Mouse (Mus musculus) B cell, adult 2 months (primary cell): ENCODE data around the gene Cryba4.

Experiments used
- DNase-seq, 2 experiments: peaks; one replicate each; pipeline ENCODE4 v3.0.0; 2022

Gene Cryba4

DNA sequence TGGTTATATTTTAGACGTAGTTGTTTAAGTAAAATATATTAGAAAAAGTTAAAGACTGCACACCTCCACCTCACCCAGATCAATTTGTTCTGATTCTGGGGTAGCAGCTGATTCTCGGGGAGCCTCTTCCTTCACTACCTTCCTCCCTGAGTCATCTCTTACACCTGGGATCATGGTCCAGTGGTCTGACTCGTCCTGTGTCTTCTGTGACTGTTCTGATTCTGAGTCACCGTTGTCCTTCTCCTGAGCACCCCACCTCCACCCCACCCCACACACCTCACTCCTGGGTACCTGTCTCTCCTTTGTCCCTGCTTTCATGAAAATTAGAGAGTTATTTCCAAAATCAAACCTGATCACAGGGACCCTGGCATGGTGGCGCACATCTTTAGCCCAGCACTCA is 12.8 kb upstream of the Cryba4 start:
- DNase-seq = peak in 1 of 2 experiments; percentile 42

DNA sequence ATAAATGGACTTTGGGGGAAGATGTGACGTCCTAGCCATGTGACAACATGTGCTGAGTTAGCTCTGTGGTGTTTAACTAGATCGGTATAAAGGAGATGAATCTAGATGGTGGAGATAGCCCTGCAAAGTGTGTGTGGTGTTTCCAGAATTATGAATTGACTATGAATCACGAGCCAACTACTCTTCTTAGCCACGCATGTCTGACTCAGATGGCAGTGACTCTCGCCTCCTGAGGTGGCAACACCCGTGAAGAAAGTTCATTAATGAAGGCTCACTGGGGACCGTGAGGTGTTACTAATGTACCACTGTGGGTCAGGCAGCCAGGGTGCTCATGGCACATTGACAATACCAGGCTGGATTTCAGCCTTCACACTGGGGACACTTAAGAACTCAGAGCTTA is 11.8 kb upstream of the Cryba4 start:
- DNase-seq = no peak

DNA sequence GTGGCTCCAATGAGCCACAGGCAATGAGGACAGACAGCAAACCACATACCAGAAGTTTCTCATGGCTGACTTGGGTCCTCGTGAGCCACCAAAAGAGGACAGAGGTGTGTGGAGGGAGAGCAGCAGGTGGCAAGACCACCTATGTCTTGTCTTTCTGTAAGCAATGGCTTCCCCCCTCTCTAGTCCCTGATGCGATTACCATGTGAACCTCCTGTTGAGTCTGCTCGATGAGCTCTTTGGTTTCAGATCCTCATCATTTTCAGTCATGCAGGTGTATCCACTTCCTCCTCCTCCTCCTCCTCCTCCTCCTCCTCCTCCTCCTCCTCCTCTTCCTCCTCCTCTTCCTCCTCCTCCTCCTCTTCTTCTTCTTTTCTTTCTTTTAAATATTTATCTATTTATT is 8.5 kb upstream of the Cryba4 start:
- DNase-seq = no peak

DNA sequence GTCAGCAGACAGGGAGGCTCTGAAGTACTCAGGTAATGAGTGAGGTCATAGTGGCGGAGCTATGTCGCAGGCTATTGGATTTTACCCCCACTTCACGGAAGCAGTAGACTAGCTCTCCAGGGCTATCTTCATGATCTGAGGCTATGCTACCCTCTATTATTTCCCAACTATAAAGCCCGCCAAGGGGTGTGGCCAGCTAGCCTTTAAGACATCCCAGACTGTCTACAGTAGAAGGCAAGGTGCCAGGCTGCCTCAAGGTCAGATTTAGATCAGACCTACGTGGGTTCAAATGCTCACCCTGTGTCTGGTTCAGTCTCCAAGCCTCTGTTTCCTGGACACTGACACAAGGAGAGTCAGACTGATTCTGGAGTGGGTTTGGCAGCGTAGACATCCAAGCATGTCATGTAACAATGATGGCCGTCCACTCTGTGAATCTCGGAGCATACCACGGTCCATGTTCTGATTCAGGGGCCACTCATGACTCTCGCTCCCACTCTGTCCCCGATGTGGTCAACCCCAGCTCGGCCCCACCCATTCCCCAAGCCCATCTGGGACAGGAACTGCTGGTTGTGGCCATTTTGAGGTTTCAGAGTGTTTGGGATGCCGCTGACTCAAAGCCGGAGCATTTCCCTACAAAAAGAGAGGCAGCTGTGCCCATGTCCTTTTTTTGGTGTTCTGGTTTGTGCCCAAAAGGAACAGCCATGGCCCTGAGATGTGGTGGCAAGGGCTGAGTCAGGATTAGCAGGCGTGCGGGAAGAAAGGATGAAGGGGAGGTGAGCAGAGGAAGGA is 7.7 kb upstream of the Cryba4 start:
- no peak for DNase-seq

DNA sequence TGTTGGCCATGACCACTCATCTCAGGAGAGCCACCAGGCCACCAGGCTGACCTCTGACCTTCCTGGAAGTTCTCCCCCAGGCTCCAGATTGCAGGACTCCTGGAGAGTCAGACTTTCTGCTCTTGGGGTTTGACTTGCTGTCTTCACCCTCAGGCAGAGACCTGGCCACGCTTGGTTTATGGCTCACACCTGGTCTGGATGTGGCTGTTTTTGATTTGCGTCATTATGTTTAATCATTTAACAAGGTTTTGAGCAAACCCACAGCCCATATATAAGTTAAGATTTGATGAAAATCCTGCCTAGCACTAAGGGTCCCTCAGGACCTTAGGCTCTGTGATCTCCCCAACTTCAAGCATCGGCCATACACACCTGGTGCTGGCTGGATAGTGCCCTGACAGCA is 5.6 kb upstream of the Cryba4 start:
- no peak for DNase-seq

DNA sequence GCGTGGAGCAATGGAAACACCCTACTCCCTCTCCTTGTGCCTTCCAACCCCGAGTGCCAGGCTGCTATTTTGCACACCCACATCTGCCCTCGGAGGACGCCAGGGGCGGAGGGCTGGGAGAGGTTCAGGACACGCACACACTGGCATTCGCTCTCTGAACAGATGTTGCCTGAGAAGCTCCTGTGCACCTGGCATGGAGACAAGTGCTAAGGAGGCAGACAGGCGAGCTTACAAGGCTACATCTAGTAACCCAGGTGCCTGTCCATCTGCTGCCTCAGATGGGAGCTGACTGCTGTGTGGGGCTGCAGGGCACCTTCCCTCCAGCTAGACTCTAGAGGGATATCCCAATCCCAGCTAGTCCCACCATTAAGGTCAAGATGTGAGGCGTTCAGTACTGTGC is 4.1 kb upstream of the Cryba4 start:
- DNase-seq = no peak

DNA sequence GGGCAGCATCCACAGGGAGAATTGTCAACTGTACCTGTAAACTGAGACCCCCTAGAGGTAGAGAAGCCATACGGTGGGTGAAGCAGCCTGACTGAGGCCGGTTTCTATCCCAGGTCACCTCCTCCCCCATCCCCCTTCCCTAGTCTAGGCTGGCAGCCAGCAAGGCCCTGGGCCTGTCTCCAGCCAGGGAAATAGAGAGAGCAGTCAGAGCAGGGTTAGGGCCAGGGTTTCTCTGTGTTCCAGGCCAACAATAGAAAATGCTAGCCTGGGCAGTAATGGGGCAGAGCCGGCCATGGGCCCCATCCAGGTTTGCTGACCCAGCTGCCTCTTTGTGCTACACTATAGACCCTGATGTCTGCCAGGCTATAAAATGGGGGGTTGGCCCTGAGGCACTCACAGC is 3.1 kb upstream of the Cryba4 start, which contains the start of gene Crybb1:
TSS of gene Crybb1 (plus strand) at position 390 of the 400 bp plus-strand sequence.
- no peak for DNase-seq

DNA sequence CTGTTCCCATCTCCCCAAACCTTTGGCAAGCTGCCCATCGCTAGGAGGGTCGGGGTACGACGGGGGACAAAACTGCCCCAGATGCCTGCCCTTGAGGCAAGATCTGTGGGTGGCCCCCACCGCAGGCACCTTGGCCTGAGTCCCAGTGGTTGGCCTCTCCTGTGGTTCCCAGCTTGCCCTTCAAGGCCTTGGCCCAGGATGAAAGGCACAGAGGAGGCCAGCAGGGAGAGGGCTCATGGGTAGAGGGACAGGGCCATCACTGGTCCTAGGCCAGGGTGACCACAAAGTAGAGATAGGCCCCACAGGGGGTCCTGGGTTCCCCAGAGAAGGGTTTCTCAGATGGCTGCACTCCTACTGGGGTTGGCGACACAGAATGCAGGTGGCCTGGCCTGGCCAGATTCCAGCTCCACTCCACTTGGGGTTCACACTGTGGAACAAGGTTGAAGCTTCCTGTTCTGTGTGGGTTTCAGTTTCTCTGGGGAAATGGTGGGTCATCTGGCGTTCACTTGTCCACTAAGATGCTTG is 2.0 kb upstream of the Cryba4 start:
- DNase-seq = peak; percentile 22 to 27

DNA sequence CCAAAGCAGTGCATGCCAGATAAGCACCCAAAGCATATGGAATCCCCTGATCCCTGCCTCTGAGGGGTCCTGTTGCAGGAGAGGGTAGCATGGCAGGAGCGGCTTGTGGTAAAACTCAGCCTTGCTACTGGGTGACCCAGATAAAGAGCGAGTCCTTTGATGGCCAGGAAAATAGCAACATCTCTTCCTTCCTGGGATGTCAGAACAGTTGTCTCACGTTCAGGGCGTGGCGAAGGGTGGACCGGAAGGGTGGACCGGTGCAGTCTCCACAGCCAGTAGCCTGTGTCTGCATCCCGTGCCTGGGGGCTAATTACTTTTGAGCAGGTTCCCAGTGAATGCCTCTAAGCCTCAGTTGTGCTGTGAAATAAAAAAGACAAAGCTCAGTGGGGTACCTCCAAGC is 851 bp upstream of the Cryba4 start:
- DNase-seq = no peak

DNA sequence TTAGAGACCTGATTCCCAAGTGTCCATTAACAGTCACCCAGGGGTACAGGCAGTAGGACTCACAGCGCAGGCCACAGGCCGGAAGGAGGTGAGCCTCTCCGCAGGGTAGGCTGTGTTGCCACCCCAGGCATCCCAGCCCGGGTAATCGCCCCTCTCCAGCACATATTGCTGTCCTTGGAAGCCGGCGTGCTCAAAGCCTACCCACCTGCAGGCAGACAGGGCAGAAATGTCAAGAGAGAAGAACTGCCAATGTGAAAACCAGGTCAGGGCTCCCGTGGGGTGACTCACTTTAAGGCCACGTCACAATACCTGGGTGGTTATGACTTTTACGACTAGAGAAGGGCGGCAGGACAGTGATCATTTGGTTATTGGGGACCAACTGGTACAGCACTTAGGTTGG is 3.2 kb downstream of the Cryba4 start:
- no peak for DNase-seq

DNA sequence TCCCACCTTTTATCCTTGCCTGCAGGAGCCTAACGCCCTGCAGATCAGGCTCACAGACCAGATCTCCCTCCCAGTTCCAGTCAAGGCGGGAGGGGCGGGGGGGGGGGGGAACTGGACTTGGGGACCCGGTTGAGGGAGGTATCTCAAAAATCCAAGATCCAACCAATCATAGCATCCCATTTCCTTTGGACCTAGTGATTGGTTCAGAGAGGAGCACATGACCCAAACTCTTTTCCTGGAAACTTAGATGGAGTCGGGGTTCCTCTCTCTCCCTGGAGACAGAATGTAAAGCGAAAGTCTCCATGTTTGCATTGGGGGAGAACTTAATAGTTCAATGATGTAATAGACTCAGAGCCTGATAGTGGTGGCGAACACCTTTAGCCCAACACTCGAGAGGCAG is 4.9 kb downstream of the Cryba4 start:
- no peak for DNase-seq

DNA sequence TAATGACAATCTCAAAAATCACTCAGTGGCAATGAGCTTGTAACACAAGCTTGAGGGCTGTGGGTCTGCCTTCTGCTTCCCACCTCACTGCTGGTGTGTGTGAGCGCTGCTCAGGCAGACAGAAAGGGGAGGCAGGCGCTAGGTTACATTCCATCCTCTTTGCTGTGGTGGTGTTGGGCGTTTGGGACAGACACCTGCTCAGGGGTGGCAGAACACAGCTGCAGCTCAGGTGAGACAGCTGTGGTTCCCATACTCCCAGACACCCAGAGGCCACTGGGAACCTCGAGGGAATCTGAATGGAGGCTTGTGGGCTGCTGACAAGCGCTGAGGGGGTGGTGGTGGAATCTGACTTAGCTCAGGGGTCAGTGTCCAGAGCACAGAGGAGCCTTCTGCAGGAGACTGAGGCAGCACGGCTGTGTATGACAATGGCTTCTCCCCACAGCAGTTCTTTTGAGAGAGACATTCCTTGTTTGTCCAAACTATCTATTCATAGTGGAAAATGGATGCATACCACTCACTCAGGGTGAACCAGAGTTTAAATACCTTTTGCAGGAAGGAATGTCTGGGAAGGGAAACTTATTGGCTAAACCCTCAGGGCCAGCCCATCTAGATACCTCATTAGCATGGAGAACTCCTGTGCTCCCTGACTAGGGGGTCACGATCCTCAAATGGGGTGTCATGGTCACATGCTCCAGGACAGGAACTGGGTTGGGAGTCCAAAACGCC is 7.3 kb downstream of the Cryba4 start:
- DNase-seq = no peak

DNA sequence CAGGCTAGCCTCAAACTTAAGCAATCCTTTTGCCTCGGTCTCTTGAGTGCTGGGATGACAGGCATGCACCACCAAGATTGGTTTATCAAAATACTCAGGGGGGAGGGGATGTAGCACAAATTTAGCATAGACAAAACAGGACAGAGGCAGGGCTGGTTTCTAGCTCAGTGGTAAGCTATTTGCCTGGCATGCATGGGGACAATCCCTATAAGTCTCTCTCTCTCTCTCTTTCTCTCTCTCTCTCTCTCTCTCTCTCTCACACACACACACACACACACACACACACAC is 8.1 kb downstream of the Cryba4 start:
- no peak for DNase-seq

DNA sequence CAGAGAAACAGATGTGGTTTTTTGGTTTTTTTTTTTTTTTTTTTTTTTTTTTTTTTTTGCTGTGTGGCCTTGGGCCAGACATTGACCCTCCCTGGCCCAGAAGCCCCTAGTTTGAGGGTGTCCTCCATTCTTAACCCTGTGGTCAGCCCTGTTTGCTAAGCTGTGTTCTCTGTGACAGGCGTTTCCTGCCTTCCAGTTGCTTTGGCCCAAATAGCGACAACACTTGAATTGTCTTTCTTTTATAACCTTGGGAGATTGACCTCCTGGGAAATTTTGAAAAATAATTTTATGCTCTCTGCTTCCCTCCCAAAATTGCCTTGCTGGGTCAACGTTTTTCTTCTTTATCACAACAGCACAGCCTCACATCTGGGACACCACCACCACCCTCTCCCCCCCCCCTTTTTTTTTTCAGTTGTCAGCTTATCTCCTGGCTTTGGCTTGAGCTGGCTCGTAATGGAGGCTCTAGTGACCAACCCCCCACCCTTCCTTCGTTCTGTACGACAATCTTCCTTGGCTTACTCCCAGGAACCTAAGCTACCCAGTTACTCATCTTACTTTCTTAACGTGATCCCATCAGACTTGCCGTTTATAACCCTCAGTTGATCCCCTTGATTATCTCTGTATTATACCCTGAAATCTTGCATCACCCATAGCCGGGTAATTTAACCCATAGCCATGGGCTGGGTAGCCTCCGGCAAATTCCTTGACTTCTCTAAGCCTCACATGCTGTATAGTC is 8.6 kb downstream of the Cryba4 start:
- DNase-seq = no peak

DNA sequence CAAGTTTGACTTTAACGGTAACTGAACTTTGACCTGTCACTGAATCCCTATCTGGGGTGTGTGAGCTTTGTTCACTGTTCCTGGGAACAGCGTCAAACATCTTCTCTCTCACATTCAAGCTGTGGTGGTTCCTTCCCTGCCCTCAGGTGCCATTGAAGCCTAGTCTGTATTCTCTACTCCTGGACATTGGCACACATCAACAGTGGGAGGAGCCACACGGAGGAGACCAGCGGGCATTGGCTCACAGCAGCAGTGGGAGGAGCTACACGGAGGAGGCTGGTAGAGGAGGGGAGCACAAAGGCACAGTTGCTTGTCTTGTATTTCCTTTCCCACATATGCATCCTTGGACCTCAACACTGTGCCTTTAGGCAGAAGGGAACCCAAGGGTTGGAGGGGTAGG is 9.3 kb downstream of the Cryba4 start:
- DNase-seq = no peak

DNA sequence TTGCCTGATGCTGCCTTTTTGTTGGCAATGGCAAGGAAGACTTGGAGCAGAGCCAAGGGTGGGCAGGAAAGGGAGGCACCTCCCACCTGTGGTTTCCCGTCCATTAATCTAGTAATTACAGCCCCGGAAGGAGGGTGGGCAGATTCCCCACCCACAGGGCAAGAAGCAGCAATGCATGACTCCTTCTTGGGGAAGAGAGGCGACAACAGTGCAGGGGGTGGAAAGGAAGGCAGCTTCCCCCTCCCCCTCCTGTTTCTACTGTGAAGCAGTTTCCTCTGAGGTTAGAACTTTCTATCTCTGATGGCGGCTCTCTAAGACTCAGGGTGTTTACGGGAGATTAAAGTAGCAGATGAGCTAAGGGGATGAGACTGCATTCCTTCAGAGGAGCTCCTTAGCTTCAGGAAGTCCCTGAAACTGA is 9.9 kb downstream of the Cryba4 start:
- DNase-seq = peak; percentile 49 to 56

DNA sequence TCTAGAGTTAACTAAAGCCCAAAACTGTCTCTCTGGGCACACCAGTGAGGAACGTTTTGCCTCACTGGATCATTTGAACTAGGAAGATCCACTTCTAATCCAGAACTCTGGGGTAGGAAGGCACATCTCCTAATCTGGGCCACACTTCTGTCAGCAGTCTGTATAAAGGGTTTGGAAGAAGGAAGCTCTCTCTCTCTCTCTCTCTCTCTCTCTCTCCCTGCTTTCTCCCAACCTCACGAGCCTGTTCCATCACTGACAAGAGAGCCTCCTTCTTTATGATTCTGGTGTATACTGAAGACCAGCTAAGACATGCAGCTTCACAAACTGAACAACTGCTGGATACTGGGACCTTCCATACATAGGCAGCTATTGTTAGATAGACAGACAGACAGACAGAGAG is 10.5 kb downstream of the Cryba4 start:
- no peak for DNase-seq

DNA sequence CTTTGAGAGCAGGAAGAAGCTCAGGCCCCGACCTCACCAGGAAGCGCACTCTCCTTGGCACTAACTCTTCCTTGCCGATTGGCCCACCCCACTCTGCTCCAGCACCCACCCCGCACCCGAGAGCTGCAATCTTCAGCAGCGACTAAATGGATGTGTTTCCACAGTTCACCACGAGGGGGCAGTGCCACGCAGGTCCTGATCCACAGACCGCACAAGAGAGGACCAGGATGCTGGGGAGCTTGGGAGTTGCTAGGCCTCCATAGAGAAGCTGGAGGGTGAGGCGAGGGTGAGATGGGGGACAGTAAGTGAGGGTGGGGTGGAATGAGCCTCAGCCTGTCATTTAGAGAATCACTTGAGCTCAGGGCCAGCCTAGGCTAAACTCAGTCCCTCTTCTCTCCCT is 11.6 kb downstream of the Cryba4 start:
- DNase-seq = peak; percentile 93

DNA sequence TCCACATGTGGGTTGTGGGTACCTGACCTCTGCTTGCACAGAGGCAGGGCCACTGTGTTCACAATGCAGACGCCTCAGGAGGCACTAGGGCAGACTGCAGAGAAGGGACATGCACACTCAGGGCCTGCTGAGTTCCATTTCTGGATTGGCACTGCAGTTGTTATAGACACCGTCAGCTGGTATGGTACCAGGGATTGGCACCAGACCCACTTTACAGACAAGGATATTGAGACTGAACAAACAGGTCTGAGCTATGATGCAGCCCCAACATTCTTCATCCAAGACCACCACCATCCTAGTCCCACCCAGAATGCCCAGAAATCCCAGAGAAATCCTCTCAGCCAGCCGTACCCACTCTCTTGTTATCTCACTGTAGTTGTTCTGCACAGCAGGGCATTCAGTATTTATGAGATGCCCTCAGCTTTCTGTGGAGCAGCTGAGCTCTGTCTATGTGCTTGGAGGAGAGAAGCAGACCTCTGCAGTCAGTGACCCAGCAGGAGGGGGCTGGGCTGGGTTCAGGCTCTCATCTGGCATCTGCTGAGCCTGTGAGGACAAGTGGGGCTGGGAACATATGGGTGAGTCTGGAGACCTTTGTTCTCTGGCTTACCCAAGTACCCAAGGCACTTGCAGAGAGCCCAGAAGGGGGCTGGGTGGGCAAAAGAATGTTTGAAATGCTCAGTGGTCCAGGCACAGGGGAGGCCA is 13.4 kb downstream of the Cryba4 start:
- no peak for DNase-seq

DNA sequence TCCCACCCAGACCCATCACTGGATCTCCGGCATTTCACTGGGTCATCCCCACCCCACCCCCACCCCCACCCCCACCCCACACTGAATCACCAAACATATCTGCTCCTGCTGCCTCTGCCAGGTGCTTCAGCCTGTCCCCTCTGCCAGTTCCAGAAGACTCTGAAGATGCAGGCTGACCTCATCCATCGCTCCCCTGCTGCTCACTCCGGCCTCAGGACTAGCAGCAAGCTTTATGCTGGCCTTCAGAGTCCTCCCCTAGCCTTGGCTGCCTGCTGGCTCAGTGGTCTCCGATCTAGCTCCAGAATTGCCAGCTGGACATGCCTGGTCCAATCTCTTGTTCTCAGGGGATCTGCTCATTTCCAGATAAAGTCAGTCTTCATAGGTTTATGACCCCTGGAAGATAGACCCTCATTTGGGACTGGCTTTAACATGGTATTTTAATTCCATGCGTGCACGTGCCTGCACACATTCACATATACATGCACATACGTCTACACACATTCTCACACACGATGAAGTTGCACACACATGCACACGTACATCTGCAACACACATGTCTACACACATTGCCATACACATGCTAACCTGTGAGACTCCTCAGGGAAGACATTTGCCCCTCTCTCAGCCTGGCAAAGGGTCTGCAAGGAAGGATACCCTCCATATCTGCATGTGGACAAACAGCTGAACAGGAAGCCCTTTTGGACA is 14.3 kb downstream of the Cryba4 start:
- no peak for DNase-seq

DNA sequence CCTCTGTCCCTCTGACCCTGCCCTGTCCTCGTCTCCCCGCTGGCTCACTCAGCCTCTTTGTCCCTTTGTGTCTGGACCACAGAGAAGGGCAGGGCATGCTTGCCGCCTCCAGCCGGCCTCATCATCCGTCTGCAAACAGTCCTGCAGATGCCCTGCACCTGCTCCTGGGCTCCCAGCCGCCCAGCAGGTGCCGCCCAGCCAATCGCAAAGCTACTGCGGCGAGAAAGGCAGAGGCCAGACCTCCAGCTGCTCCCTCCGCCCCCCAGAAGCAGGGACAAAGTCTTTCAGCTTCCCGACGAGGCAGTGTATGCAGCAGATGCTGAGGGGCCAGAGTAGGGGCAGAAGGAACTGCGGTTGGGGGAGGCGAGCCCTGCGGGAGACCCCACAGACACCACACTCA is 14.9 kb downstream of the Cryba4 start:
- DNase-seq = no peak

DNA sequence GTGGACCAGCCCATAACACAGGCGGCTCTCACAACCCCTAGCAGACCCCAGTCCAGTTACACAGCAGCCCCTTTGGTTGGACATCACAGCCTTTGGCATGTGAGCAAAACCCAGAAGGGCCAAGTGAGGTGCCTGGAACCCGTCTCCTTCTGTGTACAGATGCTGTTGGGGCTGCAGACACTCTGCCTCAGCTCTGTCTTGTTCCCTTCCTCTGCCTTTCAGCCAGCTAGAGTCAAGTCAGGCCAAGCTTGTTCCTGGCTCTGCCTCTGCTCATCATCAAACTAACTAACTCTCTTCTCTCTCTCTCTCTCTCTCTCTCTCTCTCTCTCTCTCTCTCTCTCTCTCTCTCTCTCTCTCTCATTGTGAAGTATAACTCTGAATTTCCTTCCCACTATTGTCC is 15.7 kb downstream of the Cryba4 start:
- no peak for DNase-seq

DNA sequence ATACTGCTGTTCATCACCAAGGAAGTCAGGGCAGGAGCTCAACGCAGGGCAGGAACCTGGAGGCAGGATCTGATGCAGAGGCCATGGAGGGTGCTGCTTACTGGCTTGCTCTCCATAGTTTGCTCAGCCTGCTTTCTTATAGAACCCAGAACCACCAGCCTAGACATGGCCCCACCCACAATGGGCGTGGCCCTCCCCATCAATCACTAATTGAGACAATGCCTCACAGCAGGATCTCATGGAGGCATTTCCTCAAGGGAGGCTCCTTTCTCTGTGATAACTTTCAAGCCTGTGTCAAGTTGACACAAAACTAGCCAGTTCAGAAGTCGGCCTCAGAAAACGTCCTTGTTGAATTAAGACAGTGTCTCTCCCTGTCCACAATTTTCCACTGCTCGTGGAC is 16.5 kb downstream of the Cryba4 start:
- DNase-seq = no peak
